Mouse (Mus musculus) large intestine, adult 2 months (tissue): ENCODE data around the gene Atg16l2. TPM values are rescaled to one million over a fixed set of nuclear protein-coding genes. Genes with fewer than 3 reads are reported as not detected.
A peak's percentile ranks its signal among the peaks of the same experiment; 100 is the strongest.

Source experiments
- DNase-seq: peaks from one replicate; pipeline ENCODE4 v3.0.0-alpha.2; 2012; ENCODE audit warnings: low read depth, low spot score
- WGBS: fragments of 180-500 bp; shearing (Covaris S2); methylation state at CpG from one replicate; pipeline ENCODE4 v1.1.7; 2018; 5-methylcytosine and 5-hydroxymethylcytosine counted together
- polyA plus RNA-seq: library from polyadenylated mRNA; depleted of rRNA; stranded (reverse); fragments of >200 nt; gene quantifications from 2 replicates; pipeline ENCODE4 v1.2.3, GENCODE M21; 2012

Gene Atg16l2
- polyA plus RNA-seq, 1 experiment = 10.4 TPM

- no peak for DNase-seq
- 28% methylated on average over 6 of the region's 6 CpGs for WGBS
Observed at GRCm38 (mm10) chr7:101324142-101324962, 22.3 kb upstream of the Atg16l2 start.

DNA sequence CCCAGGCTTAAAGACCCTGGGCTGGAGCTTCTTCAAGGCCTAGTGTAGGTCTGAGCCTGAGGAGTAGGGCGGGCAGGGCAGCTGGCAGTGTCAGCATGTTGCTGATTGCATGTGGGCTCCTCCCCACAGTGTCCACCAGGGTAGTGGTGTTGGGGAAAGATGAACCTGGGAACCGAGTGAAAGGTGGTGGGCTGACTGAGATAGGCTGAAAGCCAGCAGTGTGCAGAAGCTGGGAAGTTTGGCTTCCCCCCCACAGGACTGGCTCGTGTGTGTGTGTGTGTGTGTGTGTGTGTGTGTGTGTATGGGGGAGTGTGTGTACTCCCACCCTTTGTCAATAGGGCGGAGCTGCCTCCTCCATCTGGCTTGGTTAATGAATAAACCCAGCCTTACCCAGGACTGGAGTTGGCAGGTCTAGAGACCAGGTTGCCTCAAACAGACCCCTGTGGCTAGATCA lies 21.1 kb upstream of the Atg16l2 start:
- DNase-seq = peak; percentile 65

GRCm38 (mm10) chr7:101321218-101321827 lies 19.3 kb upstream of the Atg16l2 start:
- WGBS = 2% methylated on average over 61 of the region's 61 CpGs
- no peak for DNase-seq

More for the DNA sequence above, 21.1 kb upstream of the Atg16l2 start:
- WGBS = 35% methylated on average over 4 of the region's 4 CpGs

- 3% methylated on average over 36 of the region's 37 CpGs for WGBS
- peak; percentile 67 for DNase-seq
Observed at GRCm38 (mm10) chr7:101320399-101321217, 18.6 kb upstream of the Atg16l2 start.

- WGBS = 62% methylated on average over 1 of the region's 1 CpGs
- no peak for DNase-seq
Observed at GRCm38 (mm10) chr7:101319796-101320195, 17.7 kb upstream of the Atg16l2 start.

- WGBS = 67% methylated on average over 4 of the region's 4 CpGs
- no peak for DNase-seq
Observed at GRCm38 (mm10) chr7:101318848-101319247, 16.8 kb upstream of the Atg16l2 start.

DNA sequence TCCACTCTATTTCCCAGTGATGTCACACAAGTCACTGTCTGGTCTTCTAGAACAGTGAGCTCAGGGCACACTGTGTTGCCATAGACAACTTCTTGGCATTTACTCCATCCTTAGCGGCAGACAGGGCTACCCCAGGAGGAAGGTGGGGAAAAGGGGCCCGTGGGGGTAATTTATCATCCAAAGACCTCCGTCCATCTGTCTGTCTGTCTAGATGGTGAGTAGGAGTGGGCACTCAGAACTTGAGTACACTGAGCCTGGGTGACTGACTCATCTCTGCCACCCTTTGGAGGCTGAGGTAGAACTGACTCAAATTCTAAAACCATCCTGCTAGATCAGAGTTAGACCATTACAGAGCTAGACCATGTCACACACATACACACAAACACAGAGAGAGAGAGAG lies 15.0 kb upstream of the Atg16l2 start, which contains the start of gene Stard10:
Stard10 (plus strand) TSS at position 73 of the 400 bp plus-strand sequence.
- no peak for DNase-seq
- WGBS = 37% methylated on average over 3 of the region's 3 CpGs

- peak; percentile 71 for DNase-seq
- 22% methylated on average over 6 of the region's 6 CpGs for WGBS
Observed at GRCm38 (mm10) chr7:101316591-101317001, 14.5 kb upstream of the Atg16l2 start.

- no peak for DNase-seq
Observed at GRCm38 (mm10) chr7:101315699-101316098, 13.6 kb upstream of the Atg16l2 start.

DNA sequence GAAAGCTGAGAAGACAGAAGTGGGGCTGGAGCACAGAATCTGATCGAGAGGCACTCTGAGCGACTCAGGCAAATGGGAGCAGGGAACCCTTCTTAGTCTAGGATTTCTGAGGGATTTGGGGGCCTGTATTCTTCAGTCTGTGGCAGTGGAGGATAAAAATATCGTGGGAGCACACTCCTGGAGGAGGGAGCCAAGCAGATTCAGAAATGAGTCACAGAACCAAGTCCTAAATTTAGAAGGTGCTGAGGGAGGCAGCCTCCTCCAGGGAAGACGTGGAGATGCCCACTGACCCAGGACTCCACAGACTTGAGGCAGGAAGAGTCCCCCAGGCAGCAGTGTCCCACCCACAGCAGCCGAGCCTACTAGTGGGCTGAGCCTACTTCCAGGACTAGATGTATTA lies 12.3 kb upstream of the Atg16l2 start:
- WGBS = 76% methylated on average over 5 of the region's 5 CpGs
- DNase-seq = no peak

- 50% methylated on average over 3 of the region's 3 CpGs for WGBS
- DNase-seq = no peak
Observed at GRCm38 (mm10) chr7:101313033-101313432, 11.0 kb upstream of the Atg16l2 start.

DNA sequence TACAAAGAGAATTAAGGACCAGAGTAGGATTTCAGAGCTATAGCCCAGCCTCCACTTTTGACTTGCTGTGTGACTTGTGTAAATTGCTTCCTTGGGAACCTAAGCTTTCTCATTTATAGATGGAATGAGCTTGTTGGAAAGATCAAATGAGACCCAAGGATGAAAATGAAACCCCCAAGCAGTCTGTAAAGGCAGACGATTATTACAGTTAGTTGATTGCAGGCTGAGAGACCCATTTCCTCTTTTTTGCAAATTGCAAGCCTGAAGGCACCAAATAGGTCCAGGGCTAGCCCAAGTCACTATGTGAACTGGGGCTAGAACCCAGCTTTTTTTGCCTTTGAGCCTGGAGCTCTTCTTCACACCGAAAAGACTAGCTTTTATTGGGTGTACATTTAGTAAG lies 9.0 kb upstream of the Atg16l2 start:
- WGBS = 16% methylated on average over 2 of the region's 2 CpGs

DNA sequence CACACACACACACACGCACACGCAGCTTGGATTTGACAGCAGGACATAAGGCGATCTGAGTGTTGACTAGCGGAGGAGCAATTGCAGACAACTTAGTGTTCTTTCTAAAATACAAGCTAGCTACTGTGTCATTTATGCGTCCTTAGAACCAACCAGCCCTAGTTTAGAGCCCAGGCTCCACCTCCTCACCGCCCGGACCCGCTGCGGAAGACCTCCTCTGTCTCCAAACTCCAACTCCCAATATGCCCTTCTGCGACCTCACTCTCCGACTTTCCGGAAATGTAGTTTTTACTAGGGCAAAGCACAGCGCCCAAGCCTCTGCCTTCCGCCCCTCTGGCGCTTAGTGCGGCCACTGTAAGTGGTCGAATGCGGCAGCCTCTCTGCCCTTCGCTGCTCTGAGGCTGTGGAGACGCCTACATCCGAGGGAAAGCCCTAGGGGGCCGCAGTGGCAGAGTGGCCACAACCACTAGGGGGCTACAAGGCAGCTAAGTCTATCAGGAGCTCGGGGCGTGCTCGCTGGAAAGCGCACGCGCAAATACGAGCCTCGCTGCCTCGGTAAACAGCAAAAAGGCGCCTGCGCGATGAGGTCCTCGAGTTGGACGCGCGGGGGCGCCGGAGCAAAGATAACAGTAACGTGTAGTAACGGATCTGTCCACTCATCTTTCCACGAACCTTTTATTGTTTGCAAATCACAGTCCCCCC lies 8.4 kb upstream of the Atg16l2 start:
- WGBS = under 1% methylated on average over 43 of the region's 43 CpGs
- DNase-seq = peak; percentile 93

More for the DNA sequence above, 9.0 kb upstream of the Atg16l2 start:
- no peak for DNase-seq

DNA sequence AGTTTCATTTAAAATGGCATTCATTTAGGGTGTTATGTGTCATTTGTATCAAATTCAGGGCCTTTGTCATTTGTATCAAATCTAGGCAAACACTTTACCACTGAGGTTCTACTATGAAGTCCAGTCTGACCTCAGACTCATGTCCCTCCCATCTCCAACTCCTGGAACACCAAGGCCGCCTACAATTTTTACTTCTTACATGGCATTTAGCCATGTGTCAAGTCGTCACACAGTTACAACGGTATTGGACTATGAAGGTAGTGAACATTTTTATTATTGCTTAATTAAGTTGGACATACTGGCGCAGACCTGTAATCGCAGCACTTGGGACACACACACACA lies 7.9 kb upstream of the Atg16l2 start:
- 11% methylated on average over 5 of the region's 5 CpGs for WGBS
- DNase-seq = no peak

- DNase-seq = no peak
- WGBS = 31% methylated on average over 2 of the region's 2 CpGs
Observed at GRCm38 (mm10) chr7:101306841-101307240, 4.8 kb upstream of the Atg16l2 start.

- WGBS = 52% methylated on average over 7 of the region's 7 CpGs
- DNase-seq = no peak
Observed at GRCm38 (mm10) chr7:101302691-101303090, 640 bp upstream of the Atg16l2 start.

- no peak for DNase-seq
- WGBS = 1% methylated on average over 30 of the region's 30 CpGs
Observed at GRCm38 (mm10) chr7:101301361-101301880, 630 bp downstream of the Atg16l2 start.

DNA sequence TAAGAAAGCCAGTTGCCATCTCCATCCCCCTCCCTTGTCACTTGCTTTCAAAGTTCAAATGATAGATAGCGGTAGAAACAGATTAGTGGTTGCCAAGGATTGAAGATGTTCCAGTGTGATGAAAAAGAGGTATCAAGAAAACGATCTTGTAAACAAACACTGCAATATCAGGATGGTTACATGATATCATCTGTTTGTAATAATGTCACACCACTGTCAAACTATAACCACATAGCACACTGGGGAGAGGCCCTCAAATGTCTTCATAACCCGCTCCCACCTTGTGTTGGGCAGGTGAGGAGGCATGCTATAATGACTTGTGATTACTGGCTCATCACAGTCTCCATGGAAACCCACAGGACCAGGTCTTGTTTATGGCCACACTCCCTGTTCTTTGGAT lies 3.7 kb downstream of the Atg16l2 start:
- no peak for DNase-seq
- 57% methylated on average over 3 of the region's 3 CpGs for WGBS

- DNase-seq = no peak
- WGBS = 37% methylated on average over 8 of the region's 8 CpGs
Observed at GRCm38 (mm10) chr7:101297023-101297405, 5.0 kb downstream of the Atg16l2 start.
